ENCODE assay signal across 10 mouse cellular contexts in the genomic region with DNA sequence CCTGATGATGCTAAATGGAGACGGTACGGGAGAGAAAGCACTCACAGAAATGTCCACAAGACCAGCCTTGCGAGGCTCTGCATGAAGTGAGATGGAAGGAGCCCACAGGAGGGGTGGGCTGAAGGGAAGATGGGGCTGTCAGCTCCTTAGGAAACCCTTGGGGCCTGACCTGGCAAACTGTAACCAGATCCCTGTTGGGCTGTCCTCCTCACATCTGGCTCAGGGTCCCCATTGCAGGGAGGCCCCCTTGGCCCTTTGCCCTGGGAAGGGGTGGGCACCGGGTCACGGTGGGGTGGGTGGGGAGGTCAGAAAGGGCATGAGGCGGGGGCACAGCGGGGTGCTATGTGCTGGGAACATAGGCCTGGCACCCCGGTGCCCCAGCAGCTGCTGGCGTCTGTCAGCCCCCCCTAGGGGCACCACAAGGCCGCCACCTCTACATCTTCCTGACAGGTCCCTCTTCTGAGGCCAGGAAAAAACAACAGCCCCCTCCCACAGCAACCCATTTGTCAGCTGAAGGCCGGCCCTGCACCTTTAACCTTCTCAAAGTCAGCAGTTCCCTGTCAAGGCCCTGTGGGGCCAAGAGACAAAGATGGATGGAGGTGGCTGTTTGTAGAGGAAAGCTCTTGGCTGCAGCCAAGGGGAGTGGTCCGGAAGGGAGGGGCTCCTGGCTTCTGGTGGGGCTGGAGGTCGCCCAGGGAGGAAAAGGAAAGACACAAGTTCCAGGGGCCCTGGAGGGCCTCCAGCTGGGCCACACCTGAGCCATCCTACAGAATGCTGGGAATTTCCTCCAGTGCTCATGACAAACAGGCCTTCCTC. TPM values are rescaled to one million over a fixed set of nuclear protein-coding genes. Genes with fewer than 3 reads are reported as not detected.
DNase-seq lines count a peak whose midpoint lies in the region; ATAC-seq and TF ChIP-seq lines count a peak whose summit lies in the region.
"Had no signal": no experiment of that assay in that cellular context is flagged by ENCODE, and none has a peak within 500 bp of the region (broad histone marks: within the 10 kb centered on the region; RNA-seq: fewer than 3 reads in every experiment).

No protein-coding gene starts in this region.

- DNase-seq in ES-E14 (ENCODE audit: low read depth, low spot score) = peak; percentile 78
- DNase-seq in adrenal gland, postnatal 36 days = peak; percentile 58 to 75
- DNase-seq in heart, postnatal 4 days = peak; percentile 57
- DNase-seq in lung, postnatal 0 days (ENCODE audit: low spot score) = peak; percentile 63
- DNase-seq in urinary bladder, postnatal 4 days (ENCODE audit: low spot score in 2 of 2) = no peak
- DNase-seq in forebrain, embryonic 14.5 days (ENCODE audit: low spot score) = no peak
- DNase-seq in spleen, adult 18-20 months = no peak
- DNase-seq: thymus, adult 18-20 months had no signal

- H3K4me3 ChIP-seq in ES-E14 (ENCODE audit: insufficient read depth in 1 of 2, low read depth in 1 of 2, low read length in 2 of 2, poor library complexity in 1 of 2, severe bottlenecking in 1 of 2) = no peak overlapping the region
- H3K4me3 ChIP-seq in lung, postnatal 0 days (ENCODE audit: low read depth, low read length) = no peak overlapping the region
- H3K4me3 ChIP-seq in forebrain, embryonic 14.5 days (ENCODE audit: low read depth, low read length) = no peak overlapping the region
- H3K4me3 ChIP-seq: hindbrain, embryonic 15.5 days; liver, embryonic 15.5 days had no signal

- in situ Hi-C loops in ES-E14 (cut with MboI; ENCODE audit: low sequenced_read_pairs in 2 of 2, unreplicated experiment in 2 of 2) = no loop called here

- no peak for TF ChIP-seq CTCF in lung, postnatal 0 days (IDR thresholded peaks at IDR 0.05)

- H3K9ac ChIP-seq in ES-E14 (ENCODE audit: insufficient read depth, low read depth, low read length, poor library complexity, severe bottlenecking) = peak overlapping the region; percentile 12; the same call in 1 of the 2 replicates
- no peak overlapping the region for H3K9ac ChIP-seq in lung, postnatal 0 days (replicated peaks; ENCODE audit: low read depth)
- no peak overlapping the region for H3K9ac ChIP-seq in forebrain, embryonic 14.5 days (ENCODE audit: low read length)
- H3K9ac ChIP-seq: hindbrain, embryonic 15.5 days; liver, embryonic 15.5 days had no signal

- peaks cover 1 to 37% of the 10 kb centered on the region in 2 experiments; a peak in 3 of 4 replicates for H3K4me1 ChIP-seq in ES-E14 (ENCODE audit: control insufficient read depth in 2 of 2, insufficient read depth in 2 of 2, low read length in 2 of 2, poor library complexity in 1 of 2)
- no peaks in the 10 kb centered on the region for H3K4me1 ChIP-seq in lung, postnatal 0 days (ENCODE audit: insufficient read depth, low read depth, low read length)
- H3K4me1 ChIP-seq in forebrain, embryonic 14.5 days (ENCODE audit: control insufficient read depth, insufficient read depth, low read length) = peaks cover 3% of the 10 kb centered on the region
- H3K4me1 ChIP-seq: liver, embryonic 15.5 days had no signal

- no peak overlapping the region for H3K4me2 ChIP-seq in lung, postnatal 0 days (replicated peaks; ENCODE audit: low read depth, low read length)
- no peak overlapping the region for H3K4me2 ChIP-seq in forebrain, embryonic 14.5 days (ENCODE audit: low read length)
- H3K4me2 ChIP-seq: hindbrain, embryonic 15.5 days; liver, embryonic 15.5 days had no signal

- 25% methylated on average over 13 of the region's 13 CpGs for WGBS in lung, postnatal 0 days
- 55% methylated on average over 13 of the region's 13 CpGs for WGBS in forebrain, embryonic 14.5 days

- no peaks in the 10 kb centered on the region for H3K36me3 ChIP-seq in ES-E14 (ENCODE audit: control insufficient read depth, insufficient read depth, low read length, poor library complexity, severe bottlenecking)
- no peaks in the 10 kb centered on the region for H3K36me3 ChIP-seq in lung, postnatal 0 days (ENCODE audit: insufficient read depth, low read length)
- H3K36me3 ChIP-seq in forebrain, embryonic 14.5 days (ENCODE audit: control insufficient read depth, insufficient read depth, low read length) = no peaks in the 10 kb centered on the region
- H3K36me3 ChIP-seq: hindbrain, embryonic 15.5 days; liver, embryonic 15.5 days had no signal

- H3K27ac ChIP-seq in ES-E14 (ENCODE audit: insufficient read depth, low read depth, low read length, poor library complexity, severe bottlenecking) = peak overlapping the region; percentile 82; the same call in 1 of the 2 replicates
- peak overlapping the region; percentile 47; the same call in 1 of the 2 replicates for H3K27ac ChIP-seq in lung, postnatal 0 days (ENCODE audit: low read length)
- H3K27ac ChIP-seq in forebrain, embryonic 14.5 days (ENCODE audit: low read depth, low read length) = no peak overlapping the region
- H3K27ac ChIP-seq: hindbrain, embryonic 15.5 days; liver, embryonic 15.5 days had no signal

- TF ChIP-seq EP300 in lung, postnatal 0 days (IDR thresholded peaks at IDR 0.05) = peak; percentile 85

- ATAC-seq in lung, postnatal 0 days = peak; percentile 79
- ATAC-seq in forebrain, embryonic 14.5 days = no peak

- H3K27me3 ChIP-seq in lung, postnatal 0 days (replicated peaks; ENCODE audit: insufficient read depth, low read length) = no peaks in the 10 kb centered on the region
- peaks cover 13% of the 10 kb centered on the region; the same call in 1 of the 2 replicates for H3K27me3 ChIP-seq in forebrain, embryonic 14.5 days (replicated peaks; ENCODE audit: control insufficient read depth, insufficient read depth, low read length)

- no peaks in the 10 kb centered on the region for H3K9me3 ChIP-seq in ES-E14 (ENCODE audit: control insufficient read depth, insufficient read depth, low read depth, low read length)
- H3K9me3 ChIP-seq in lung, postnatal 0 days (ENCODE audit: low read length) = no peaks in the 10 kb centered on the region
- no peaks in the 10 kb centered on the region for H3K9me3 ChIP-seq in forebrain, embryonic 14.5 days (replicated peaks; ENCODE audit: control insufficient read depth, low read length)
- H3K9me3 ChIP-seq: hindbrain, embryonic 15.5 days; liver, embryonic 15.5 days had no signal

TF ChIP-seq in ES-E14, 5 proteins besides CTCF, POLR2A, EP300 and RAD21:
- no peak for TF ChIP-seq ZNF384 (IDR thresholded peaks at IDR 0.05; ENCODE audit: low read depth, low read length)
- no peak for TF ChIP-seq MAFK (IDR thresholded peaks at IDR 0.05; ENCODE audit: insufficient read depth, low read depth, low read length)
- TF ChIP-seq CHD2 (IDR thresholded peaks at IDR 0.05; ENCODE audit: low read depth, low read length) = no peak
- no peak for TF ChIP-seq HCFC1 (IDR thresholded peaks at IDR 0.05; ENCODE audit: borderline replicate concordance, insufficient read depth, low read length)
- no peak for TF ChIP-seq ZC3H11A (IDR thresholded peaks at IDR 0.05; ENCODE audit: borderline replicate concordance, low read depth, low read length)

RNA-seq across cellular contexts. Expression of gene Meox1, which starts 2.6 kb away (rescaled TPM):
- total RNA-seq in ES-E14 (2012; rRNA removed) = 0.32 and 0.36 TPM in 2 replicates
- 1 to 10 TPM; 3.6 to 6.0 TPM for total RNA-seq in adrenal gland, postnatal 36 days (2021)
- 10 to 100 TPM; 17.3 to 19.1 TPM for total RNA-seq in heart, postnatal 4 days (2021)
- 8.1 and 8.7 TPM in 2 replicates for polyA plus RNA-seq in lung, postnatal 0 days (2015; fragmentation: Nextera tagmentation; extraction: Ambion mirVana)
- polyA plus RNA-seq in forebrain, embryonic 14.5 days (2014; fragmentation: Nextera tagmentation; extraction: Ambion mirVana) = 0.34 and 0.49 TPM in 2 replicates

Comparison
In these comparisons a context has a peak if more than half of its experiments do, and no peak if none do; other contexts are left out.
1. DNase-seq: peak in ES-E14 (single experiment), adrenal gland, postnatal 36 days (2 of 2), heart, postnatal 4 days (single experiment) and lung, postnatal 0 days (single experiment); none in urinary bladder, postnatal 4 days (0 of 2), forebrain, embryonic 14.5 days (single experiment) and spleen, adult 18-20 months (0 of 2).